26 mouse cellular contexts compared by ENCODE assay signal in the genomic region with DNA sequence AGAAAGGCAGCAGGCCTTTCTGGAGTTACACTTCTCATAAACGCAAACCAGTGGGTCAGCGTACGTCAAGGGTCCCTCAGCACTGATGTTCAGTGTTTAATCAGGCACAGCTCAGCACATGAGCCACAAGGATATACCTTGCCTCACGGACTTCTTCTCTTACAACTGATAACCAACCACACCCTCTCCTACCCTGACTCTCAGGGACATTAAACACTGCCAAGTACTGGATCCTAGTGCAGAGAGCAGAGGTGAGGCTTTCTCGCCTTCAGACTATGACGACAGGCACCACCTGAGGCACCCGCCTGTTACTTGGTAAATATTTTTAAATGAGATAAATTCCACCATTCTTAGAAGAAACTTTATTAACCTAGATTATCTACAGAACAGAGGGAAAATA.
DNase-seq lines count a peak whose midpoint lies in the region; ATAC-seq and TF ChIP-seq lines count a peak whose summit lies in the region.
"Had no signal": no experiment of that assay in that cellular context is flagged by ENCODE, and none has a peak within 500 bp of the region (broad histone marks: within the 10 kb centered on the region; RNA-seq: fewer than 3 reads in every experiment).

No protein-coding gene starts in this region.

- no peak overlapping the region for H3K4me2 ChIP-seq in liver, embryonic 11.5 days
- no peak overlapping the region for H3K4me2 ChIP-seq in intestine, embryonic 16.5 days (ENCODE audit: low read depth, low read length)
- no peak overlapping the region for H3K4me2 ChIP-seq in liver, embryonic 14.5 days (ENCODE audit: low read depth)
- H3K4me2 ChIP-seq in stomach, embryonic 14.5 days (replicated peaks; ENCODE audit: low read depth, low read length) = no peak overlapping the region
- H3K4me2 ChIP-seq: embryonic facial prominence, embryonic 12.5 days; embryonic facial prominence, embryonic 15.5 days; forebrain, embryonic 12.5 days; forebrain, embryonic 15.5 days; heart, embryonic 13.5 days; hindbrain, embryonic 12.5 days; hindbrain, embryonic 15.5 days had no signal

- no peak for TF ChIP-seq CTCF in liver, embryonic 14.5 days (IDR thresholded peaks at IDR 0.05; ENCODE audit: low read depth)

- DNase-seq in liver, embryonic 11.5 days (ENCODE audit: low spot score) = no peak
- no peak for DNase-seq in liver
- no peak for DNase-seq in liver, embryonic 14.5 days (ENCODE audit: low read depth in 3 of 3, low spot score in 3 of 3)
- no peak for DNase-seq in lung, postnatal 36 days
- no peak for DNase-seq in gastrocnemius, postnatal 10 days
- DNase-seq: adrenal gland, postnatal 10 days; adrenal gland, postnatal 36 days; cerebellum, adult 11 months; cerebellum, adult 2 months; cerebellum, adult 9-11 months; cerebellum, postnatal 25 days; gastrocnemius, adult 2 months; gastrocnemius, postnatal 25 days; heart, adult 18-20 months; heart, postnatal 14 days had no signal

- TF ChIP-seq EP300 in liver, embryonic 14.5 days (IDR thresholded peaks at IDR 0.05; ENCODE audit: low read depth) = no peak

- no peaks in the 10 kb centered on the region for H3K9me3 ChIP-seq in liver, embryonic 11.5 days (ENCODE audit: control insufficient read depth, low read length)
- no peaks in the 10 kb centered on the region for H3K9me3 ChIP-seq in intestine, embryonic 16.5 days (ENCODE audit: control insufficient read depth, low read length)
- H3K9me3 ChIP-seq in liver, embryonic 14.5 days (ENCODE audit: control insufficient read depth, low read length) = no peaks in the 10 kb centered on the region
- H3K9me3 ChIP-seq in stomach, embryonic 14.5 days (ENCODE audit: control insufficient read depth, low read depth, low read length) = no peaks in the 10 kb centered on the region
- H3K9me3 ChIP-seq: embryonic facial prominence, embryonic 12.5 days; embryonic facial prominence, embryonic 15.5 days; forebrain, embryonic 12.5 days; forebrain, embryonic 15.5 days; heart, embryonic 13.5 days; hindbrain, embryonic 12.5 days; hindbrain, embryonic 15.5 days had no signal

- no peaks in the 10 kb centered on the region for H3K4me1 ChIP-seq in liver, embryonic 11.5 days (replicated peaks; ENCODE audit: control insufficient read depth, insufficient read depth, low read length)
- H3K4me1 ChIP-seq in intestine, embryonic 16.5 days (ENCODE audit: control insufficient read depth, insufficient read depth, low read length) = no peaks in the 10 kb centered on the region
- H3K4me1 ChIP-seq in liver, embryonic 14.5 days (replicated peaks; ENCODE audit: control insufficient read depth in 2 of 2, insufficient read depth in 2 of 2, low read length in 1 of 2) = no peaks in the 10 kb centered on the region; a peak in 1 of 4 replicates
- no peaks in the 10 kb centered on the region for H3K4me1 ChIP-seq in stomach, embryonic 14.5 days (ENCODE audit: control insufficient read depth, insufficient read depth, low read length)
- H3K4me1 ChIP-seq: embryonic facial prominence, embryonic 12.5 days; embryonic facial prominence, embryonic 15.5 days; forebrain, embryonic 12.5 days; forebrain, embryonic 15.5 days; heart, embryonic 13.5 days; hindbrain, embryonic 12.5 days; hindbrain, embryonic 15.5 days had no signal

- no peaks in the 10 kb centered on the region for H3K27me3 ChIP-seq in liver, embryonic 11.5 days (replicated peaks; ENCODE audit: control insufficient read depth, insufficient read depth, low read length)
- no peaks in the 10 kb centered on the region for H3K27me3 ChIP-seq in intestine, embryonic 16.5 days (replicated peaks; ENCODE audit: control insufficient read depth, insufficient read depth, low read length)
- H3K27me3 ChIP-seq in liver, embryonic 14.5 days (ENCODE audit: control insufficient read depth, insufficient read depth, low read length) = no peaks in the 10 kb centered on the region
- no peaks in the 10 kb centered on the region for H3K27me3 ChIP-seq in stomach, embryonic 14.5 days (ENCODE audit: control insufficient read depth, insufficient read depth, low read length)
- H3K27me3 ChIP-seq: embryonic facial prominence, embryonic 12.5 days; embryonic facial prominence, embryonic 15.5 days; forebrain, embryonic 12.5 days; forebrain, embryonic 15.5 days; heart, embryonic 13.5 days; hindbrain, embryonic 12.5 days; hindbrain, embryonic 15.5 days; Patski had no signal

- WGBS in liver, embryonic 11.5 days = 81% methylated on average over 7 of the region's 7 CpGs
- 75% methylated on average over 7 of the region's 7 CpGs for WGBS in intestine, embryonic 16.5 days
- 69% methylated on average over 7 of the region's 7 CpGs for WGBS in liver, embryonic 14.5 days (ENCODE audit: insufficient replicate concordance)
- 82% methylated on average over 7 of the region's 7 CpGs for WGBS in stomach, embryonic 14.5 days

- H3K4me3 ChIP-seq in liver, embryonic 11.5 days (ENCODE audit: low read depth, low read length) = no peak overlapping the region
- H3K4me3 ChIP-seq in intestine, embryonic 16.5 days (ENCODE audit: low read length) = no peak overlapping the region
- no peak overlapping the region for H3K4me3 ChIP-seq in liver, embryonic 14.5 days (ENCODE audit: insufficient read depth in 1 of 2, low read depth in 2 of 2, low read length in 2 of 2)
- no peak overlapping the region for H3K4me3 ChIP-seq in stomach, embryonic 14.5 days (ENCODE audit: low read depth, low read length)
- H3K4me3 ChIP-seq: embryonic facial prominence, embryonic 12.5 days; embryonic facial prominence, embryonic 15.5 days; forebrain, embryonic 12.5 days; forebrain, embryonic 15.5 days; gastrocnemius, adult 2 months; heart, embryonic 13.5 days; hindbrain, embryonic 12.5 days; hindbrain, embryonic 15.5 days had no signal

- peaks cover 3% of the 10 kb centered on the region; the same call in 1 of the 2 replicates for H3K36me3 ChIP-seq in liver, embryonic 11.5 days (ENCODE audit: control insufficient read depth, insufficient read depth, low read length)
- H3K36me3 ChIP-seq in intestine, embryonic 16.5 days (ENCODE audit: control insufficient read depth, insufficient read depth, low read length) = no peaks in the 10 kb centered on the region
- peaks cover 4% of the 10 kb centered on the region for H3K36me3 ChIP-seq in liver, embryonic 14.5 days (replicated peaks; ENCODE audit: control insufficient read depth, insufficient read depth, low read depth)
- no peaks in the 10 kb centered on the region for H3K36me3 ChIP-seq in stomach, embryonic 14.5 days (ENCODE audit: control insufficient read depth, insufficient read depth, low read length)
- H3K36me3 ChIP-seq: embryonic facial prominence, embryonic 12.5 days; embryonic facial prominence, embryonic 15.5 days had no signal

- peak; percentile 47; the same call in 1 of the 2 replicates for ATAC-seq in liver, embryonic 11.5 days (replicated peaks; ENCODE audit: low FRiP score)
- peak; percentile 72 for ATAC-seq in intestine, embryonic 16.5 days
- ATAC-seq in liver, embryonic 14.5 days (ENCODE audit: insufficient read depth) = peak; percentile 11; the same call in 1 of the 2 replicates
- ATAC-seq in stomach, embryonic 14.5 days (ENCODE audit: insufficient number of reproducible peaks, insufficient read depth, low FRiP score, low read depth) = peak; percentile 14; the same call in 1 of the 2 replicates
- no peak for ATAC-seq in frontal cortex, adult (ENCODE audit: low TSS enrichment)
- ATAC-seq: forebrain, embryonic 15.5 days; Patski had no signal

- no peak overlapping the region for H3K27ac ChIP-seq in liver, embryonic 11.5 days (ENCODE audit: low read depth, low read length)
- H3K27ac ChIP-seq in intestine, embryonic 16.5 days (ENCODE audit: low read length) = no peak overlapping the region
- H3K27ac ChIP-seq in liver, embryonic 14.5 days = no peak overlapping the region
- no peak overlapping the region for H3K27ac ChIP-seq in stomach, embryonic 14.5 days (ENCODE audit: low read length)
- H3K27ac ChIP-seq: embryonic facial prominence, embryonic 12.5 days; embryonic facial prominence, embryonic 15.5 days; forebrain, embryonic 12.5 days; forebrain, embryonic 15.5 days; gastrocnemius, adult 2 months; heart, embryonic 13.5 days; hindbrain, embryonic 12.5 days; hindbrain, embryonic 15.5 days had no signal

- no peak overlapping the region for H3K9ac ChIP-seq in liver, embryonic 11.5 days (ENCODE audit: low read depth, low read length)
- H3K9ac ChIP-seq in intestine, embryonic 16.5 days (ENCODE audit: low read depth, low read length) = no peak overlapping the region
- no peak overlapping the region for H3K9ac ChIP-seq in liver, embryonic 14.5 days (replicated peaks)
- H3K9ac ChIP-seq in stomach, embryonic 14.5 days (replicated peaks; ENCODE audit: low read depth, low read length) = no peak overlapping the region
- H3K9ac ChIP-seq: embryonic facial prominence, embryonic 12.5 days; embryonic facial prominence, embryonic 15.5 days; forebrain, embryonic 12.5 days; forebrain, embryonic 15.5 days; heart, embryonic 13.5 days; hindbrain, embryonic 12.5 days; hindbrain, embryonic 15.5 days had no signal
